Mouse (Mus musculus) stomach, embryonic 16.5 days (tissue): ENCODE results near the gene Dmrt1. TPM values are rescaled to one million over a fixed set of nuclear protein-coding genes. Genes with fewer than 3 reads are reported as not detected.
"Not testable (repeated sequence)": the region's sequence is repeated elsewhere in the genome, so short reads cannot be mapped to it uniquely, and the experiment has no call there.

Source experiments
- ATAC-seq: fragments of 200-750 bp; cut with Nextera tagmentation; 2 replicates; pipeline ENCODE4 v1.8.0; 2017; ENCODE audit warnings: moderate number of reproducible peaks, moderate TSS enrichment; ENCODE audit not compliant: insufficient read depth, low FRiP score
- H3K27ac ChIP-seq: fragments of 300-500 bp; sonication (generic); 2 replicates; pipeline ENCODE4 v1.5.1; 2014; ENCODE audit warnings: low read length
- H3K27me3 ChIP-seq: fragments of 300-500 bp; sonication (generic); 2 replicates; pipeline ENCODE4 v1.6.1; 2014; ENCODE audit warnings: low read length, control low read depth, mixed read lengths; ENCODE audit not compliant: control insufficient read depth, insufficient read depth
- H3K36me3 ChIP-seq: fragments of 300-500 bp; sonication (generic); 2 replicates; pipeline ENCODE4 v1.6.1; 2014; ENCODE audit warnings: low read length; ENCODE audit not compliant: control insufficient read depth, insufficient read depth
- H3K4me1 ChIP-seq: fragments of 300-500 bp; sonication (generic); 2 replicates; pipeline ENCODE4 v1.6.1; 2014; ENCODE audit warnings: low read length, control low read depth, mixed read lengths; ENCODE audit not compliant: control insufficient read depth, insufficient read depth
- H3K4me2 ChIP-seq: fragments of 300-500 bp; sonication (generic); 2 replicates; pipeline ENCODE4 v1.6.1; 2014; ENCODE audit warnings: low read depth, low read length, mixed read lengths
- H3K4me3 ChIP-seq: fragments of 300-500 bp; sonication (generic); replicated peaks from 2 replicates; pipeline ENCODE4 v1.5.1; 2014; ENCODE audit warnings: mild to moderate bottlenecking, low read length
- H3K9ac ChIP-seq: fragments of 300-500 bp; sonication (generic); 2 replicates; pipeline ENCODE4 v1.6.1; 2014; ENCODE audit warnings: low read length
- H3K9me3 ChIP-seq: fragments of 300-500 bp; sonication (generic); replicated peaks from 2 replicates; pipeline ENCODE4 v1.6.1; 2016; ENCODE audit warnings: low read length, control low read depth; ENCODE audit not compliant: control insufficient read depth
- WGBS: fragments of 180-500 bp; shearing (Covaris S2); extraction: QIAGEN DNeasy Blood & Tissue Kit; methylation state at CpG from one replicate; pipeline ENCODE4 v1.1.7; 2014; 5-methylcytosine and 5-hydroxymethylcytosine counted together
- polyA plus RNA-seq: library from polyadenylated mRNA; unstranded; fragments of >200 nt; fragmentation: Nextera tagmentation; extraction: Ambion mirVana; gene quantifications from 2 replicates; pipeline ENCODE4 v1.2.1, GENCODE M21; 2015

The Dmrt1 gene
- not detected in 2 replicates for polyA plus RNA-seq

- Histone ChIP-seq H3K9ac (no peak within 1 kb of the TSS), H3K36me3 (no peaks in the 10 kb centered on the region), H3K27ac (no peak within 1 kb of the TSS), H3K4me2 (peak within 1 kb of the TSS; percentile 49), H3K4me1 (peaks cover 11% of the 10 kb centered on the region), H3K27me3 (peaks cover 65% of the 10 kb centered on the region), H3K9me3 (no peaks in the 10 kb centered on the region), H3K4me3 (peak within 1 kb of the TSS; percentile 18)
- ATAC-seq: no peak
- WGBS: 1% methylated on average over 64 of the region's 64 CpGs
These were observed at the start of gene Dmrt1 for GRCm38 (mm10) chr19:25505360-25506196. TSS of gene Dmrt1 (plus strand) at chr19:25505618.

GRCm38 (mm10) chr19:25460760-25461159 is 44.7 kb upstream of the Dmrt1 start:
- H3K4me1 ChIP-seq: no peaks in the 10 kb centered on the region
- H3K9me3 ChIP-seq: no peaks in the 10 kb centered on the region
- H3K27me3 ChIP-seq: no peaks in the 10 kb centered on the region
- H3K9ac ChIP-seq: no peak overlapping the region
- H3K27ac ChIP-seq: no peak overlapping the region
- no peak for ATAC-seq
- H3K4me2 ChIP-seq: no peak overlapping the region
- no peak overlapping the region for H3K4me3 ChIP-seq
- no peaks in the 10 kb centered on the region for H3K36me3 ChIP-seq
- WGBS: 86% methylated on average over 8 of the region's 8 CpGs

GRCm38 (mm10) chr19:25461553-25462320 is 43.7 kb upstream of the Dmrt1 start:
- Histone ChIP-seq H3K27ac (no peak overlapping the region), H3K9ac (no peak overlapping the region), H3K27me3 (no peaks in the 10 kb centered on the region), H3K4me3 (no peak overlapping the region), H3K4me2 (no peak overlapping the region), H3K36me3 (no peaks in the 10 kb centered on the region), H3K9me3 (no peaks in the 10 kb centered on the region), H3K4me1 (no peaks in the 10 kb centered on the region)
- ATAC-seq: no peak
- 73% methylated on average over 20 of the region's 20 CpGs for WGBS

- H3K36me3 ChIP-seq, H3K4me3 ChIP-seq, H3K4me1 ChIP-seq, H3K27ac ChIP-seq, H3K9ac ChIP-seq, H3K9me3 ChIP-seq, H3K27me3 ChIP-seq, H3K4me2 ChIP-seq, ATAC-seq: not testable (repeated sequence)
- WGBS: 66% methylated on average over 4 of the region's 4 CpGs
These were observed 29.6 kb upstream of the Dmrt1 start for GRCm38 (mm10) chr19:25475806-25476205.

- Histone ChIP-seq H3K4me1 (no peaks in the 10 kb centered on the region), H3K36me3 (no peaks in the 10 kb centered on the region), H3K27ac (no peak overlapping the region), H3K4me3 (no peak overlapping the region), H3K9ac (no peak overlapping the region), H3K4me2 (no peak overlapping the region), H3K27me3 (no peaks in the 10 kb centered on the region), H3K9me3 (no peaks in the 10 kb centered on the region)
- no peak for ATAC-seq
- 82% methylated on average over 5 of the region's 5 CpGs for WGBS
These were observed 26.2 kb upstream of the Dmrt1 start for GRCm38 (mm10) chr19:25479152-25479669.

GRCm38 (mm10) chr19:25480820-25481219 is 24.6 kb upstream of the Dmrt1 start:
- Histone ChIP-seq H3K4me1 (no peaks in the 10 kb centered on the region), H3K36me3 (no peaks in the 10 kb centered on the region), H3K27ac (no peak overlapping the region), H3K27me3 (peaks cover 2% of the 10 kb centered on the region; the same call in 1 of the 2 replicates), H3K9me3 (no peaks in the 10 kb centered on the region), H3K4me3 (no peak overlapping the region), H3K9ac (no peak overlapping the region), H3K4me2 (no peak overlapping the region)
- WGBS: 81% methylated on average over 6 of the region's 6 CpGs
- ATAC-seq: no peak

GRCm38 (mm10) chr19:25486561-25486960 is 18.9 kb upstream of the Dmrt1 start:
- ATAC-seq: no peak
- Histone ChIP-seq H3K4me1 (no peaks in the 10 kb centered on the region), H3K27ac (no peak overlapping the region), H3K4me2 (no peak overlapping the region), H3K27me3 (peaks cover 16% of the 10 kb centered on the region), H3K36me3 (no peaks in the 10 kb centered on the region), H3K9me3 (no peaks in the 10 kb centered on the region), H3K4me3 (no peak overlapping the region), H3K9ac (no peak overlapping the region)
- WGBS: 16% methylated on average over 14 of the region's 14 CpGs

- no peak for ATAC-seq
- H3K4me3 ChIP-seq: no peak overlapping the region
- no peaks in the 10 kb centered on the region for H3K9me3 ChIP-seq
- no peaks in the 10 kb centered on the region for H3K4me1 ChIP-seq
- H3K36me3 ChIP-seq: no peaks in the 10 kb centered on the region
- peaks cover 16% of the 10 kb centered on the region for H3K27me3 ChIP-seq
- H3K9ac ChIP-seq: no peak overlapping the region
- no peak overlapping the region for H3K4me2 ChIP-seq
- 40% methylated on average over 1 of the region's 1 CpGs for WGBS
- no peak overlapping the region for H3K27ac ChIP-seq
These were observed 18.1 kb upstream of the Dmrt1 start for GRCm38 (mm10) chr19:25487350-25487749.

- Histone ChIP-seq H3K4me3 (no peak overlapping the region), H3K36me3 (no peaks in the 10 kb centered on the region), H3K9ac (no peak overlapping the region), H3K4me1 (no peaks in the 10 kb centered on the region), H3K9me3 (no peaks in the 10 kb centered on the region), H3K27ac (no peak overlapping the region), H3K27me3 (peaks cover 16% of the 10 kb centered on the region), H3K4me2 (no peak overlapping the region)
- ATAC-seq: no peak
- 24% methylated on average over 2 of the region's 2 CpGs for WGBS
These were observed 16.9 kb upstream of the Dmrt1 start for GRCm38 (mm10) chr19:25488546-25488945.
